Mouse (Mus musculus): ENCODE measurements around the gene Cst7.
"Not testable (repeated sequence)": the region's sequence is repeated elsewhere in the genome, so short reads cannot be mapped to it uniquely, and the experiment has no call there.

Gene Cst7

DNA sequence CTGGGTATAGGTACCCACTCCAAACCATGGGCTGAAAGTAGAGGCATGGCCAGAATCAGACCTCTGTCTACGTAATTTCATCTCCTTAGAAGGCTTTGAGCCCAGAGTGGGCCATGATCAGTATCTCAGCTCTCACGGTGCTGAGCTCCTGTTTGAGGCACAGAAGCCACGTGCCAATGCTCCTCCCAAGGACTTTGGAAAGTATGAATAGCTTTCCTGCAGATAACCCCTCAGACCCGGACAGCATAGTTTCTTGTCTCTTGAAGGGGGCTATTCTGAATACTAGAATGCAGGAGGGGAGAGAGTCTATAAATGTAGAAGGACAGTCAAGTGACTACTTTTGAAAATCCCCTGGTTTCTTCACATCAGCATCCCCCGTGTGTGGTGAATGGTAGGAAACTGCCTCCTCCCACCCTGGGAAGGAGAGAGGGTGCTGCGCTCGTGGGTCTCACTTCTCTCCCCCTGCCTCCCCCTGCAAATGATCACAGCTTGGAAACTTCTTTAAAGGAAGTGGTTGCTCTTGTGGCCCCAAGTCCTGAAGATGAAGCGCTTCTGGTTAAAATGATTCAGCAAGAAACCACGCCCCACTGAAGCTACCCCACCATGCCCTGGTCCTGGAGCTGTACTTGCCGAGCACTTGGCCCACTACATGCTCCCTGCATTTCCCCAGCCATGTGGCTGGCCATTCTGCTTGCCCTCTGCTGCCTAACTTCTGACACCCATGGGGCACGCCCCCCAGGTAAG, at the start of gene Cst7:
Cst7 (plus strand) TSS at position 569 of the 744 bp plus-strand sequence.
- DNase-seq = peak; percentile 11

DNA sequence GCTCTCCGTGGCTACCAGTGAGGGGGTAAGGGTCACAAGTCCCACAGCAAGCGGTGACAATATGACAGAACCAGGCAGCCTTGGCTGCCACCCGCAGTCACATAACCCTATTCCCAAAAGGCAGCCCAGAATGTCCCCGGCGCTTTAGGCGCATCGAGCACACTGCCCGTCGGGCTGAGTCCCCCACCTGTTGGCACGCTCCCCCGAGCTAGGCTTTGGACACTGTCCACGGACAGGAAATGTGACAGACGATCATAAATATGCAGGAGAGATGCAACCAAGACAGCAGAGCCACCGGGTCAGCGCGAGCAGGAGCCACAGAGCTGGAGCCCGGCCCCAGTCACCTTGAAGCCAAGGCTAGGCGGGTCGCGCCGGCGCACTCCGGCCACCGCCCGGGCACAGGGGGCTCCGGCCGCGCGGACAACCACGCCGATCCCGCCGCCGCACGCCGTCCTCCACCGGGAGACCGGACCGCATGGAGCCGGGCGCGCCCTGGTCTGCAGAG, 44.5 kb upstream of the Cst7 start:
- DNase-seq = no peak

DNA sequence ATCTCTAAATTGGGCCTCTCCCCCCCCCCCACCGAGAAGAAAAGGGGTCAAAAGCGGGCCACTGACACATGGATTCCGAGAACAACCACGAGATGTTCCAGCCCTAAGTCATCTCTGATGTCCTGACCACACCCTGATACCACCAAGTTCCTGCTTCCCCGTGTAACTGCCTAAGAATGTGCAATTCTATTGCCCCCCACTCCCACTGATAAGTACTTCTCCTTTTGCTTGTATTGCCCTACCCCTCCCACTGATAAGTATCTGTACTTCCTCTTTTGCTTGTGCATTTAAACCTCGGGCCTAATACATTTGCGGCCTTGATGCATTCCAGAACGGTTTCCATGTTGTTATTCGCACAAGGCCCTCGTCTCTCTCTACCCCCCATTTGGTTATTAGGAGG, 20.6 kb upstream of the Cst7 start:
- DNase-seq = not testable (repeated sequence)

DNA sequence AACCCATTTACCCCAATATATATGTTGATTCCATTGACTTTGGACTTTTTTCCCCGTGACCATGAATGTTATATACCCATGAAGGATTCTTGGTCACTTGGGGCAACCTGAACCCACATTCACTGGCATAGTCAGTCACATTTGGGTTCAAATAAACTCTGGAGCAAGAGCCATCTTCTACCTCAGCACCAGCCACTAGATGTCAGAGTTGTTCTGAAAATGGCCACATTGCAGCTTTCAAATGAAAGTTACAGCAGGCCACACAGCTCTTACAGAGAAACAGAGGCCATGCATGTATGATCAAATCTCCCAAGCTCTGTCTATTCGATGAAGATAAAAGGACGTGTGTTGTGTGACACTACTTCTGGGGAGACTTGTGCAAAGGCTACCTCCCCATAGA, 11.6 kb upstream of the Cst7 start:
- peak; percentile 43 for DNase-seq

DNA sequence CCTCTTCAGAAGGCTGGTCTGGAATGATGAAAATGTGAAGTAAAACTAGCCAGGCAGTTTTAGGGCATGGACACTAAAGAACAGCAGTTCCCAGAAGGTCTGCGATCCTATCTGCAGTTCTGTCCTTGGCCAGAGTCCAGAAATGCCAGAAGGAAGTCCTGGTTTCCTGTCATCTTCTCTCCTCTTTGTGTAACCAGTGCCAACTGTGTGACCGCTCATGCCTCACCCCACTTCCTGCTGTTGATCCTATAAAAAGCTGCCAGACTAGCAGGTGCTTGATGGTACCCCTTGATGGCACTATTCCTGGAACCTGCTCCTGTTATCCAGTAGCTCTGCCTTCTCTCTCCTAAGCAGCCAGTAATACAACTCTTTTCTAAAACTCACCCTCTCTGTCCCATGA, 3.2 kb upstream of the Cst7 start:
- DNase-seq = no peak

DNA sequence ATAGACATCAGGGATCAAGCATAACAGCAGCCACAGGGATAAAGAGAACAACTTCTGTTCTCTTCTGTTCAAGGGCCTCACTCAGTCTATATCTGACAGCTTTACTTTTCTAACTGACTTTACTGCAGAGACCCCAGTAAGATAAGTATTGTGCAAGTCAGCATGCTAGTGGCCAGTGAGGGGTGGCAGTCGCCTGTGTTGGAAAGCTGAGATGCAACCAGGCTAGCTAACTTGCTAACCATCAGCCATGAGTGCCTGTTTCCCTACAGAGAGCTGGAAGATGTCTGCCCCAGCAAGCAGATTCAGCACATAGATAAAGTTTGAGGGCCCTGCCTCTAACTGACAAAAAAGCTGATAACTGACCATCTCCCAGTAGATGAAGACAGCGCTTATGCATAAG, 546 bp downstream of the Cst7 start:
- DNase-seq = no peak

DNA sequence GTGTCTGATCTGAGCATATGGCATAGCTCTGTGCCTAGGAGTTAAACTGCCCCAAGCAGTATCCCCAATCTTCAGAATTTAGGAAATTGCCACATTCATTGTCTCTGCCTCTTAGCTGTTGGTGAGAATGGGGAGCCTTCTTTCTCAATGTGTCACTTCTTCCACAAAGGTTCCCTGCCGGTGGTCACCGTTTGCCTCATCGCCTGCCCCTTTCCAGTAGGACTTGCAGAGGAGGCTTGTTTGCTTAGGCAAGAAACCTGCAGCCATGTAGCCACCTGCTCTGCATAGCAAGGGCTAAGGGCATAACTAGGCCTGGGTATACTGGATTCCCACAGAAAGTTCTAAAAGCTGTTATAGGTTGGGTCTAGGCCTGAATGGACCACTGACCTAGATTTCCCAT, 2.2 kb downstream of the Cst7 start:
- DNase-seq = no peak

DNA sequence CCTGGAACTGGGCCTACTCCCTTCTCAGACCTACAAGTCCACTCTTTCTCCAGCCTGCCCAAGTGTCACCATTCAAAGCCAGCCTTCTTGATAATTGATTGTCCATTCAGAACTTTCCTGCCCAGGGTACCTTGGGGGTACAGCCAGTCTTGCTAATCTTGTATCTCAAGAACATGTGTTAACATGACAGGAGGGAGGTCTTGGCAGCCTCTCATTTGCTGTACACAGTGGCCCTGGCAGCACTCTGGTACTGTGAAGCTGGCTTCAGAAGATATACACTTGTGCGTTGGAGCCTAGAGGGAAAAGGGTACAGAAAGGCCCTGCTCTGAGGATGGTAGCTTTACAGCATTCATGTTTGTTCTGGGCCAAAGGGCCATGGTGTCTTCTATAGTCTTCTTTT, 6.0 kb downstream of the Cst7 start:
- DNase-seq = no peak

DNA sequence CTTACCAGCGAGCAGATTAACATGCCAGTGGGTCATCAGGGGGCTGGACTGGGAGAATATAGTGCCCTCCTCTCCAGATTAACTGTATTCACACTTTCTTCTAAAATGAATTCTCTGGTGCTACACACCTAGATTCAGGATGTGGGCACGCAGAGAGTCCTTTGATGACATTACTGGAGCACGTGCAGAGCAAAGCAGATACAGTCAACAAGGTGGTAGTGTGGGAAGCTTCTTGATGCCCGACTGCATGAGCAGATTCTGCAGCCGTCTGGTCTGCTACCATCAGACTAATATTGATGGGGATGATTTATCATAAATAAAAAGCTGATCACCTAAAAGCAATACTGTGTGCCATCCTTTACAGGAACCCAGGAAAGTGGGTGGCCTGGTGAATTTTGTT, 8.4 kb downstream of the Cst7 start:
- DNase-seq = no peak

DNA sequence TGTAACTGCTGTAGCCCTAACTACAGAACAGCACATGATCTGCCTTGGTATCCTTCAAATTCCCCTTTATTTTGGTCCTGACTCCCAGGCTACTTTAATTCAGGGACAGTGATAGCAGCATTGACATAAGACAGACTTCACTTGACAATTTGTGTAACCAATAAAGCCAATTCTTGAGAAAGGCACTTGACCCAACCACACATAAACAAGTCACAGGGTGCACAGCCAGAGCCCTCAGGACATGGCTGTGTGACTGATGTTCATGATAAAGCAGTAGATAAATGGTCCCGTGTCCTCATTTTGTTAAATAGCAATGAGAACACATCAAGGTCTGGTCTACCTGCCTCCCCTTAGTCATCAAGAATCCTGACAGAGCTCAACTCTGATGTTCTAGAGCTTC, 9.4 kb downstream of the Cst7 start:
- no peak for DNase-seq

DNA sequence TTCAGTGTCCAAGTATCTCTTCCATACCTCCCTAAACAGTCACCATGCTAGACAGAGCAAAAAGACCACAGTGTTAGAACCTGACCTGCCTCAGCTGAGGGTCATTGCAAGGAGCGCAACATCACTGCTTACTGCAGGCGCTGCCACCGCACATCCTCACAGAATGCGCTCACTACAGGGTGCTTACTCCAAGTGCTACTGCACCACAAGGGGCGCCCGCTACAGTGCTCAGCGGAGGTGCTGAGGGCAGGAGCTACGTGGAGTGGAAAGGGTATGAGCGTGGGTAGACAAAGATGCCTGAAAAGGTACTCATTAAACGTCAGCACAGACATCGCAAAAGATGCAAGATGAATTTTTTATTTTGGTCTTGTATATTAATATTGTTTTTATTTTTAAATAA, 18.9 kb downstream of the Cst7 start:
- no peak for DNase-seq

DNA sequence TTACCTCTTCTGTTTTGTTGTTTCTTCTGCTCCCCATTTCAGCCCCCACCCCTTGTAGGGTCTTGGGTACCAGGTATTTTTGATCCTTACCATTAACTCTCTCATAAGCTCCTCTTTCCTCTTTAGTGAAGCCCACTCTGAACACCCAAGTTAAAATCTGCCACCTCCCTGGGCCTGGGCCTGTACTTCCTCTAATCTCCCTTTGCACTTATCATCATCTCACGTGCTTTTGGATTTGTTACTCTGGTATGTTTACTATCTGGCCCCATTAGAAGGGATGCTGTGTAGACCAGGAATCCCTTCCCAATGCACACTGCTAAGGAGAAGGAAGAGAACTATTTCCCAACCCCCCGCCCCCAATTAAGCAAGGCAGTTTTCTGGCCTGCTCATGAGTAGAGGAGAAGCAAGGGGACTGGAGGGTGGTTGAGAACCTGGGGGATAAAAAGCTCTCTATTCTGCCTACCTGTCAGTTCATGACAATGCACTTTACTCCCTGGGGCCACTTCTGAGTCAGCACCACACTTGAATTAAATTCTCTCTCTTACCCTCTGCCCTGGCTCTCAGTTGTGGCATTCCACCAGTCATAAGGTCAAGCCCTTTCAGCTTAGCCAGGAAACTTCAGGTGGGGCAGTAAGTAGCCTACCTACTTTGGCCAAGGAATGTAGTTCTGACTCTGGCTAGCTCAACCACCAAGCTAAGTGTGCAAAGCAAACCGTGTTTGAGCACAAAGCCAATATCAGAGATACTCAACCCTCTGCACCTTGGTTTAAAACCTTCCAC, 25.4 kb downstream of the Cst7 start:
- DNase-seq = peak; percentile 54

DNA sequence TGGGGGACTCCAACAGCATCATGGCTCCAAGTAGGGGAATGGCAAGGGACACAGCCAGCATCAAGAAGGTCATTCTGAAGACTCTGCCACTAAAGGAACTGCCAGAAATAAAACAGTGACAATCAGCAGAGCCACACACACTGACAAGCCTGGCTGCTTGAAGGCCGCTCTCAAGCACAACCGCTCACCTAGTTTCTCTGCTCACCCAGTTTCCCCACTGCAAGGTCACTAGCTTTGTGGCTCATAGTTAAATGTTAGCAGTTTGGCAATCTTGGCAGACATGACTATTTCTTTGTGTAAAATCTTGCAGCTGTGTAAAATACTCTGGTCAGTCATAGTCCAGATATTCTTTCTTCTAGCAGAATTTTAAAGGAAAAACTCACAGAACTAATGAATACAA, 30.0 kb downstream of the Cst7 start:
- DNase-seq = no peak

DNA sequence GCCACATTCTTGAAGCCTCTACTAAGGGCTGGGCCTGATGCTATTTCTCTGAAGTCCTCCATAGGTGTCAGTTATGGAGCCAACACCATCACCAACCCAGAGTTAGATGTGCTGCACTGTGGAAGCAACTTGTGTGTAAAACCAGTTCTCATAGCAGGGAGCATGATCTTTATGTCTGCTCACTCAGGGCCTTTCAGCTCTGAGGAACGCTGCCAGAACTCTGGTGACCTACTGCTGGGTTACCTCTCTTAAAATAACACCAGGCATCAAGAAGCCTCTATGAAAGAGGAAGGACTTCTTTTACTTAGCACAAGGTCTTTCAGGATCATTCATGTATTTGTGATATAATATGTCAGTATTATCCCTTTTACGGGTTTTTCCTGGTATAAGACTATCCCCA, 32.0 kb downstream of the Cst7 start:
- no peak for DNase-seq

DNA sequence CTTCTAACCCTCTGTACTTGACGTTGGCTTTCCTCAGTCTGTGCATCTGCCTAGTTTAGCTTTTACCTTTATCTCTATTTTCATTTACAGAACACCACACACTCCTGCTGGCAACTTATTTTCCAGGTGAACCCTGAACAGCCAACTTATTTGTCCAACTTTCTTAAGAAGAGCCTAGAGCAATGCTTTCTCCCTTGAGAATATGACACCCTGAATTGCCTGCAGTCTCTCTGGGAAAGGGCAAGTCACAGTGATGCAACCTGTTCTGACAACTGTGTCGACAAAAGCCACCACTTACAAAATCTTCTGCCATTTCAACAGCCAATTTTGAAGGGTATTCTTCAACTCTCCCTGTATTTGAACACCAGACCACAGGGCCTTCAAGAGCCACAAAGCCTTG, 34.6 kb downstream of the Cst7 start:
- no peak for DNase-seq

DNA sequence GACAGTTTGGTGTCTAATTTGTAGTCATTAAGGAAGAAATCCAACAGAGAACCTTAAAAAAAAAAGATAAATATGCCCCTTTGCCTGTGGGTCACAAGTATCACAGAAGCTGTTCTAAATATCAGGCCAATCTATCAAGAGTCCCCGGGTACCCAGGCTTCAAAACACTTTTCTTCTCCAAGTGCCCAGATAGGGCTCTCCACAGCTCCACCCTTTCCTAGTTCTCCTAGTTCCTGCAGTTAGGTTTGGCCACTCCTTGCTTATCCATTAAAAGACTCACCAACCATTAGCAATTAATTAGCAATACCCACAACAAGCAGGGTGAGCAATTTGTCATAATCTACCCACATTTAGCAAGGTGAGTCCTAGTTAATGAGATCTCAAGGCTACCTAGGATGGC, 36.9 kb downstream of the Cst7 start:
- peak; percentile 60 for DNase-seq

DNA sequence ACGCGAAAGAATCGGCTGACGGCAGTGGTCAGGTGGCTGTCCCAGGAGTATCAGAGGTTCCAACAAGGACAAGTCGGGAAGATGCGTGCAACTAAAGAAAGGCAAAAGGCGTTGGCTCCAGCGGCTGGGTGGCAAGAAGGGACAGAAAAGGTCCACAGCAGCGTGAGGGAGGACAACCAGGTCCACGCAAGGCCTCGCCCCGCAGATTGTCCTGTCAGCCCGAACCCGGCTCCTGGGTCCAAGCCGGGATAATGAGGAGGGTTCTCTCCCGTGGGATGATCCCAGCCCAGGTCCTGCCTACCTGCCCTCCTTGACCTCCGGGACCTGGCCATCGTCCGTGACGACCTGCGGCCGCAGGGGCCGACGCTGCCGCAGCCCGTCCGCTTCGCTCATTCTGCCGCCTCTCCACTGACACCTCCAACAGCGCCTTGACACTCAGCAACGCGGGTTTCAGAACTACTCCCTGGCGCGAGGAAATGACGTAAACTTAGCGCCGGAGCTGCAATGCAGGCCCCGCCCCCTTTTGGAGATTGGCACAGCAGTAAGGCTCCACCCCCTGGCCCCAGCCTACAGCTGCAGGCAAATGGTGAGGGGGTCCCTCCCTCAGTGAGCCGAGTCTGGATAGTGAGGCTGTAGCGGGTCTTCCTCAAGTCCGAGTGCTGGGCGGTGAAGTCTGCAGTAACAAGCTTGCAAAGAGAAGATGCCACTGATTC, 38.0 kb downstream of the Cst7 start, which contains the start of gene Apmap:
Apmap (minus strand) TSS at position 481 of the 713 bp plus-strand sequence.
- peak; percentile 98 for DNase-seq

DNA sequence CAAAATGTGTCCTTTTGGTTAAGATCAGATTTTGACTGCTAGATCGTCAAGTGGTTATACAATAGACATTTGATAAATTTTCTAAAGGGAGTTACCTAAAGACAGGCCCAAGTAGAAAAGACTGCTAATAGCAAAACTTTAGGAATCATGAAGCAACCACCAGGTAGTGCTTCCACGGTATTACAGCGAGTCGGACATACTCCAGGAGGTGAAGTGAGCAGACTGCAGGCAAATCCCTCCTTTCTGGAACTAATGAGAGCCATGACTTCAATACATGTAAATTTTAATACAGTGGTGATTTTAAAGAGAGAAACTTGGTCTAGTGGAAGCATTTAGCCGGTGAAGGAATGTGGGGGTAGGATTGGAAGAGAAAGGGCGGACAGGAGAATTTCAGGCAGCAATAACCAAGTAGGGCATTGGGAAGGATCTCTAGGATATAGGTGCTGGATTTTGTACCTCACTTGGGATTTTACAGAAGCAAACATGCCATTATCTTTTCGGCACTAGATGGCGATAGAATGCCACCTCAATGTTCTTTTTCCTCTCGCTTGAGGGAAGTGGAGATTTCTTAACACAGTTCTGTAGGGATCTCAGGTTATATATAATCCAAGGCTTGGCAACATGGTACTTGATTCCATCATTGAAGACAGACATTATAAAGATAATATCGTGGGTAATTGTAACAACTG, 38.8 kb downstream of the Cst7 start:
- peak; percentile 86 for DNase-seq

DNA sequence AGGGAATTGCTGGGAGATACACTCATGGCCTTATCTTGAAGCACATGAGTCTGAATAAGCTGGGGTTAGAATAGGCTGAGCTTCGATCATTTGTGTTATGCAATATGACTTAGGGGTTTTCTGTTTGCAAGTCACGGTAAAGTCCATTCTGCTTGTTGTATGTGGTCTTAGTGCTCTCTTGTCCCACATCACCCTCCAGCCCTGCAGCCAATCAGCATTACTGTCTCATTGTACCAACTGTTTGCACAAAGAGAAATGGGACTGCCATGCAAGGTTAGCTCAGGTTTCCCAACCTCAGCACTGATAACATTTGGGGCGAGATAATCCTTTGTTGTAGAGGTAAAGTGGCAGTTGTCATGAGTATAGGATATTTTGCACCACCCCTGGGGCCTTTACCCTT, 39.9 kb downstream of the Cst7 start:
- DNase-seq = no peak

DNA sequence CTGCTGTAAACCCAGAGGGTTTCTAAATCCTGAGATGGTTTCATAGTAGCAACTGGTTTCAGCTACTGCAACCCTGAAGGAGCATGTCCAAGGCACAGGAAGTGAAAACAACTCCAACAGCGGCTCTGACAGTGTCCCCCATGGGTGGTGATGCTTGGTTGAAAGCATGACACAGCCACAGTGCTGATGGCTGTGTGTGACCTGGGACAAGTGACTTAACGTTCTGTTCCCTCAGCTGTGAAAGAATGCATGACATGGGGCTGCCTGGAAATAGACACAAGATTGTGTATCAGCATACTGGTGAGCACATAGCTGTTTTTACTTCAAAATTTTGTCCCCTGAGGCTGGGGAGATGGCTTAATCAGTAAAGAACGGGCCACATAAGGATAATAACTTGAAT, 51.5 kb downstream of the Cst7 start:
- DNase-seq = no peak

DNA sequence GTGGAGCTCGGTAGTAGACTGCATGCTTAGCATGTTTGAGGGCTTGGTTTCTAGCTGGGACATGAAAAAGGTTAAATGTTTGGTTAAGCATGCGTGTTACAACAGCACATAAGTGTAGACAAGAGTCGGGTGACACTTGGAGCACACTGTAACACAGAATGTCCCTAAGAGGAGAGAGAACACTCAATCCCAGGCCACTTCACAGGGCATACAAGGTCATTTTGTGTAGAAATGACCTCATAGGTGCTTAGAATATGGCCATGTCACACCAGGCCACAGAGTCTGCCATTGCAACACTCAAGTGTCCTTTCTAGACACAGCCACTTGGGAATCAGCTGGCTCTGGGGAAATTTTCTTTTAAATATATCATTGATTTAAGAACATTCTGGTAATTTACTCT, 53.7 kb downstream of the Cst7 start:
- DNase-seq = peak; percentile 75

DNA sequence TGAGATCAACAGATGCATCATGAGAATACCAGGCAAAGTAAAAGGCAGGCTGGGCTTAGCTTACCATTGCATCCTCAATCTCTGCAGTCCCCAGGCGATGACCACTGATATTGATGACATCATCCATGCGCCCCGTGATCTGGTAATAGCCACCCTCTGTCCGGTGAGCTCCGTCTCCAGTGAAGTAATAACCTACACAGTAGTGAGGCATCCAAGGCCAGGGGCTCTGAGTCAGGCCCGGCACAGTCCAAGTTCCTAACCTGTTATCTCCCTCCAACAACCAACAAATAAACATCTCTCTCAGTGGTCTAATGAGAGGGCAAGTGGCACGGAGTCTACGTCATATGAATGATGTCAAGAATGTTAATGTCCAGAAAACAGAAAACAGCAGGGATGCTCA, 54.7 kb downstream of the Cst7 start:
- DNase-seq = no peak

DNA sequence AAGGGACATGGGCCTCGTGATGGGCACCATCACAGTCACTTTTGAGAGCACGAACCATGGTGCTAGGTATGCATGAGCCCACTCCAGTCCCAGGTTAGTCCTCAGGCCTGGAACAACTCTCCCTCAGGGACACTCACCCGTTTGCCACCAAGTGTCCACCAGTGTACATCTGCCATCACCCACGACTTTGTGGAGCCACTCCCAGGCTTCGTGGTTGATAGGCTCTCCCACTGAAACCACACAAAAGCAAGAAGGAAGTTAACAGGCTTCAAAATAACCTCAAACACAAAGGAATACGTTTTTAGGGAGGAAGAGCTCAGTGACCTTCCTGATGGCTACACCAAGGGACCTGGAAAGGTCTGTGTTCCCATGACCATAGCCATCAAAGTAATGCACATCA, 56.9 kb downstream of the Cst7 start:
- no peak for DNase-seq

Data from lung, postnatal 36 days (tissue).